Mouse (Mus musculus) intestine, embryonic 16.5 days (tissue): ENCODE measurements at regions not wholly inside any gene's neighbourhood (a gene's known extent, or its start where the extent isn't known, plus 50 kb on each side); places are given as distances from the start of the nearest gene placed in this dataset.
A peak's percentile ranks its signal among the peaks of the same experiment; 100 is the strongest.

ENCODE experiments used
- ATAC-seq: fragments of 200-750 bp; cut with Nextera tagmentation; 2 replicates; pipeline ENCODE4 v1.8.0; 2017; ENCODE audit warnings: moderate TSS enrichment, moderate library complexity
- H3K27ac ChIP-seq: fragments of 300-500 bp; sonication (generic); 2 replicates; pipeline ENCODE4 v1.5.1; 2014; ENCODE audit warnings: mild to moderate bottlenecking, low read length
- H3K27me3 ChIP-seq: fragments of 300-500 bp; sonication (generic); replicated peaks from 2 replicates; pipeline ENCODE4 v1.6.1; 2014; ENCODE audit warnings: low read length, control low read depth, mixed read lengths; ENCODE audit not compliant: control insufficient read depth, insufficient read depth
- H3K36me3 ChIP-seq: fragments of 300-500 bp; sonication (generic); 2 replicates; pipeline ENCODE4 v1.6.1; 2014; ENCODE audit warnings: low read length, control low read depth; ENCODE audit not compliant: control insufficient read depth, insufficient read depth
- H3K4me1 ChIP-seq: fragments of 300-500 bp; sonication (generic); 2 replicates; pipeline ENCODE4 v1.6.1; 2014; ENCODE audit warnings: low read length, control low read depth, mixed read lengths; ENCODE audit not compliant: control insufficient read depth, insufficient read depth
- H3K4me2 ChIP-seq: fragments of 300-500 bp; sonication (generic); 2 replicates; pipeline ENCODE4 v1.6.1; 2014; ENCODE audit warnings: low read depth, low read length, control low read depth
- H3K4me3 ChIP-seq: fragments of 300-500 bp; sonication (generic); 2 replicates; pipeline ENCODE4 v1.5.1; 2014; ENCODE audit warnings: mild to moderate bottlenecking, low read length
- H3K9ac ChIP-seq: fragments of 300-500 bp; sonication (generic); 2 replicates; pipeline ENCODE4 v1.6.1; 2014; ENCODE audit warnings: low read depth, low read length
- H3K9me3 ChIP-seq: fragments of 300-500 bp; sonication (generic); 2 replicates; pipeline ENCODE4 v1.6.1; 2016; ENCODE audit warnings: low read length, control low read depth; ENCODE audit not compliant: control insufficient read depth
- WGBS: fragments of 180-500 bp; shearing (Covaris S2); extraction: QIAGEN DNeasy Blood & Tissue Kit; methylation state at CpG from one replicate; pipeline ENCODE4 v1.1.7; 2014; 5-methylcytosine and 5-hydroxymethylcytosine counted together

DNA sequence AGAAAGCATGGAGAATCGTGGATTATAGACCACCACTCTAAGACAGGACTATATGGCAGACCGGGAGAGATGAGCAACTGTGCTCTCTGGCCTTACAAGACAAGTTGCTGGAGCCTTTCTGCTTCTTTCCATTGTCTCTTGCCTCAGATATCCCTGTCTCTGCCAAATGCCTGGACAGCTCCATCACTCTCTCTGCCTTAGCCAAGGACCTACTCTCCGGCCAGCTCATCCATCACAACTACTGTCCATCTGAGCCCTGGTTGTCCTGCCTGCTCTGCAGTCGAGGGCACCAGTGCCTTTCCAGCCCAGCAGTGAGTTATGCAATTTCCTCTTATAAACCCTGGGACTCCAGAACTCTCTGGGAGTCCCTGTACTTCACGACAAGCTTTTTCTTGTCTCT lies 88.7 kb downstream of the Olfr267 start:
- no peak for ATAC-seq
- Histone ChIP-seq H3K27ac (no peak overlapping the region), H3K4me3 (no peak overlapping the region)

DNA sequence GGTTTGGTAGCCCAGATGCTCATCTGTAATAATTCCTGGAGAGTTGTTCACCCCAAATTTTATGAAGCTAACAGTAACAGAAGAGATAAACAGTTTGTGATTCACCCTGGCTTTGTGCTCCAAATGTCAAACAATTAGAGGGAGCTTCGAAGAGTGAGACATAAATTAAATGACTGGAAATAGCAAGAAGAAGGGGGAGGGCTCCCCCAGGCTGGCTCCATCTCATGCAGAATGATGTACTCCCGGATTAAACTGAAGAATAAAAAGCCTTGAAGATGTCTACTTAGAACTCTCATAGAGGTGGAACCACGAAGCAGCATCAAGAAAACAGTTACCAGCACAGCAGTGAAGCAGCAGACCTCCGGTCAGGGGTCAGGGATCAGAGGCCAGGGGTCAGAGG lies 90.8 kb downstream of the Olfr267 start:
- Histone ChIP-seq H3K36me3 (no peaks in the 10 kb centered on the region), H3K9me3 (no peaks in the 10 kb centered on the region), H3K27ac (peak overlapping the region; percentile 52; the same call in 1 of the 2 replicates), H3K27me3 (no peaks in the 10 kb centered on the region), H3K9ac (no peak overlapping the region), H3K4me1 (0 out of 2 replicates have a peak, but pooled peaks cover 2% of the 10 kb centered on the region), H3K4me2 (no peak overlapping the region), H3K4me3 (no peak overlapping the region)
- peak; percentile 48 for ATAC-seq
- 43% methylated on average over 4 of the region's 4 CpGs for WGBS

More for the DNA sequence above, 88.7 kb downstream of the Olfr267 start:
- H3K9ac ChIP-seq: no peak overlapping the region
- no peaks in the 10 kb centered on the region for H3K36me3 ChIP-seq
- H3K4me2 ChIP-seq: no peak overlapping the region
- H3K27me3 ChIP-seq: no peaks in the 10 kb centered on the region
- no peaks in the 10 kb centered on the region for H3K9me3 ChIP-seq
- WGBS: 64% methylated on average over 5 of the region's 5 CpGs
- H3K4me1 ChIP-seq: 0 out of 2 replicates have a peak, but pooled peaks cover 2% of the 10 kb centered on the region

DNA sequence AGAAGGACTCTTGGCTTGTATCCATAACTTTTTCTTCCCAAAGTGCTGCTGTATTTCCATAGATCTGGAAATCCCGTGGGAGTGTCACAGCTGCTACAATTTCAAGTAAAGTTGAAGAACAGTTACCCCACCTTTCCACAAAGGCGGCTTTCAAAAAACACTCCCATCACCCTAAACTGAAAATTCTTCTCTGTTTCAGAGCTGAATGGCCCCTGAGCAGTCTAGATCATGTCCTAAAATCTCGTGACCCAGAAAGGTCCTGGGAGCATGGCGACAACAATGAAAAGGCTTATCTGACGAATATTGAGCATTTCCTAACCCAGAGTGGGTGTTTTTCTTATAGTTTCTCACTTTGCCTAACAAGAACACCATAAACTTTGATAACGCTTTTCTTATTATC lies 92.2 kb downstream of the Olfr267 start:
- Histone ChIP-seq H3K9ac (no peak overlapping the region), H3K4me3 (no peak overlapping the region), H3K27ac (no peak overlapping the region), H3K4me2 (no peak overlapping the region), H3K9me3 (no peaks in the 10 kb centered on the region), H3K36me3 (no peaks in the 10 kb centered on the region), H3K27me3 (no peaks in the 10 kb centered on the region), H3K4me1 (0 out of 2 replicates have a peak, but pooled peaks cover 2% of the 10 kb centered on the region)
- ATAC-seq: no peak
- 82% methylated on average over 6 of the region's 6 CpGs for WGBS

DNA sequence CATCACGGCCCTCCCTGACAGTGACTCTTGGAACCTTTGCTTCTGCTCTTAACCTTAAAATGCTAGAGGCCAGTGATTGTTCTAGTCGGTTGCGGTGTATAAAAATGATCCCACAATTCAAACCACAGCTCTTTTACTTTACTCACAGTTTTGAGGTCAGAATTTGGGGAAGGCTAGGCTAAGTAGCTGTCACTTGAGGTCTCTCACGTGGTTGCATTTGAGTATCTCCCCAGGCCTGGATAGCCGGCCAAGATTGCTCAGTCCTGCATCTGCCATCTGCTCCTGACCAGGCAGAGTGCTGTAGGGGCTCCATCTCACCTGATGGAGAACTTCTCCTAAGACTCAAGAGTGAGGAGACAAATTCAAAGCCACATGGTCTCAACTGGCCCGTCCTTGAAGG lies 94.5 kb downstream of the Olfr267 start:
- Histone ChIP-seq H3K4me2 (no peak overlapping the region), H3K9ac (no peak overlapping the region), H3K36me3 (no peaks in the 10 kb centered on the region), H3K27me3 (no peaks in the 10 kb centered on the region), H3K4me3 (no peak overlapping the region), H3K9me3 (no peaks in the 10 kb centered on the region), H3K27ac (no peak overlapping the region), H3K4me1 (0 out of 2 replicates have a peak, but pooled peaks cover 2% of the 10 kb centered on the region)
- no peak for ATAC-seq
- WGBS: 81% methylated on average over 6 of the region's 6 CpGs

DNA sequence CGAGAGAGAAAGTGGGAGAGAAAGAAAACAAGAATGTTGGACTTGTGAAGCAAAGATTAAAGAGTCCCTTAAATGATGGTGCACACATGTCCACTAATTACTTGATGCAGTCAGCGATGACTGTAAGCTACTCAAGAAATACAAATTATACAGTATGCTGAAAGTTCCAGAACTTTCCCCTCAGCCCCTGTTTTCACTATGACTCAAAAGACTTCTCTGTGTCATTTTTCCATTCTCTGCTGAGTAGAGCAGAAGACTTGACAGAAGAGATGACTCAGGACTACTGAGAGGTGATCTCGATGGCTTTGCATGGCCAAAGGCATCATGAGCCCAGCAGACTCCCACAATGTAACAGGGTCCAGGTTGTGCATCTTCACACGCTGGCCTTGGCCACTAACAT lies 105.6 kb downstream of the Olfr267 start:
- no peak for ATAC-seq

DNA sequence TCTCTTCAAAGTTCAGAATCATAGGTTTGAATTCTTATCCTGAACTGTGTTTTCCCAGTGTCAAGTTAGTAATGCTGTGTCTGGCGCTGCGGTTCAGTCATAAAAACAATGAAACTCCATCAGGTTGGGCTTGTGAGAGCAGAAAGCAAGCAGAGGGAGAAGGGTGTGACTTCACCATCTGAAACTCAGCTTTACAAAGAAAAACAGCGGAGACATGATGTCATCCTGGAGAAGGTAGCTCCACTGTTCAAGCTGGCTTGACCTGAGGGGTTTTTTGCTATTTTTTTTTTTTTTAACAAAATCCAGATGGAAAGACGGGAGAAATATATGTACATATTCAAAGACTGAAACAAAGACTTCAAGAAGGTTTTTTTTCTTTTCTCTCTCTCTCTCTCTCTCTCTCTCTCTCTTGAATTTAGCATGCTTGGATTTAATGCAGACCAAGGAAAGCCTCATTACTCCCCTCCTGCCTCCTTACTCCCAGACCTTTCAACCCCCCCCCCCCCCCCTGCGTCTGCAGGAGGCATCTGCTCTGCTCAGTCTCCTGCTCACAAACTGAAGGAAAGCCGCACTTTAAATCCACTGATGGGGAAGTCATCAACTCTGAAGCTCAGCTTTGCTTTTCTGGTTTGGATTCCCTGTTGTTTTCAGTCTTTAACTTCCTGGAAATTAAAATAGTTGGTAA lies 109.7 kb downstream of the Olfr267 start:
- no peaks in the 10 kb centered on the region for H3K9me3 ChIP-seq
- WGBS: 42% methylated on average over 5 of the region's 6 CpGs
- H3K9ac ChIP-seq: no peak overlapping the region
- H3K4me1 ChIP-seq: no peaks in the 10 kb centered on the region
- H3K27me3 ChIP-seq: no peaks in the 10 kb centered on the region
- H3K4me2 ChIP-seq: no peak overlapping the region
- no peak for ATAC-seq
- H3K36me3 ChIP-seq: no peaks in the 10 kb centered on the region
- H3K4me3 ChIP-seq: no peak overlapping the region
- no peak overlapping the region for H3K27ac ChIP-seq

More for the DNA sequence above, 105.6 kb downstream of the Olfr267 start:
- no peaks in the 10 kb centered on the region for H3K9me3 ChIP-seq
- H3K27ac ChIP-seq: no peak overlapping the region
- H3K4me2 ChIP-seq: no peak overlapping the region
- no peaks in the 10 kb centered on the region for H3K27me3 ChIP-seq
- no peaks in the 10 kb centered on the region for H3K36me3 ChIP-seq
- H3K4me1 ChIP-seq: no peaks in the 10 kb centered on the region
- H3K9ac ChIP-seq: no peak overlapping the region
- no peak overlapping the region for H3K4me3 ChIP-seq
- WGBS: 91% methylated on average over 4 of the region's 4 CpGs

DNA sequence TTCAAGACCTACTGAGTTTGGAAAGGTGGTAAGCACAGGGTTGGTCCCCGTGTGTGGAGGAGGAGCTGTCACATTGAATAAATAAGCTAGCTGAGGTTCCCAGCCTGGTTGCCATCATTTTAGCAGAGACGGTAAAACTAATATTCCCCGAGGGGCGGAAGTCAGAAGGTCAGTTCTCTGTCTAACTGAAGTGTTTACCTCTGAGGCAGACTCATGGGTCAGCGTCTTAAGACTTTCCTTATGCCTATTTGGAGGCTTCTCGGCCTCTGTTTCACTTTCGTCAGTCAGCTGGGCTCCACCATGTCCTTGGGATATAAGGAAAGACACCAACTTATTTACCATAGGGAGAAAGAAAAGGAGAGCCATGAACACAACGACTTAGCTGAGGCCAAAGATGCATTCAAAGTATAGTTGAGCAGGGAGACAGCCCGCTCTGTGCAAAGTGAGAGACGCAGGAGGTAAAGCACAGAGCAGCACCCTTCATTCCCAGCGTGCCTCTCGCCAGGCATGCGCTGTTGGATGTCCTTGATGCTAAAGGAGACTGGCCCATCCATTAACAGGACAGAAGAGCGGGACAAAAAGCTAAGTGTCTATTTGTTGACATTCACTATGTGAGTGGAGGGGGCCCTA lies 116.0 kb downstream of the Olfr267 start:
- no peak overlapping the region for H3K27ac ChIP-seq
- H3K36me3 ChIP-seq: no peaks in the 10 kb centered on the region
- peak overlapping the region; percentile 5; the same call in 1 of the 2 replicates for H3K4me2 ChIP-seq
- no peaks in the 10 kb centered on the region for H3K9me3 ChIP-seq
- 43% methylated on average over 14 of the region's 14 CpGs for WGBS
- H3K4me1 ChIP-seq: peaks cover 11% of the 10 kb centered on the region
- no peaks in the 10 kb centered on the region for H3K27me3 ChIP-seq
- no peak overlapping the region for H3K4me3 ChIP-seq
- H3K9ac ChIP-seq: no peak overlapping the region
- no peak for ATAC-seq

DNA sequence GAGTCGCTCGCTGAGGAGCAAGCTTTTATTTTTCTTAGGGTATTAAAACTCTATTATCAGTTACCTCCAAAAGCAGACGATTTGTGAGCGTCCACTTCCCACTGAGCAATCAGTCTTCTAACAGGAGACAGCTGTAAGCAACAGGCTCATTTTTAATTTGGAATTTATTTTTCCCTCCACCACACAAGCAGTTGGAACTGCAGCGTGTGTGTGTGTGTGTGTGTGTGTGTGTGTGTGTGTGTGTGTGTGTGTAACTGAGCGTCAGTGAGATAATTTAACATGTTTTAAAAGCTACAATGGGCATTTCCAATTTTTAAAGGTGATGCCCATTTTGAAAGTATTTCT lies 116.6 kb downstream of the Olfr267 start:
- 29% methylated on average over 6 of the region's 6 CpGs for WGBS
- no peak for ATAC-seq
- Histone ChIP-seq H3K27me3 (no peaks in the 10 kb centered on the region), H3K4me2 (no peak overlapping the region), H3K4me1 (peaks cover 11% of the 10 kb centered on the region), H3K27ac (peak overlapping the region; percentile 56), H3K9ac (no peak overlapping the region), H3K9me3 (no peaks in the 10 kb centered on the region), H3K36me3 (no peaks in the 10 kb centered on the region), H3K4me3 (no peak overlapping the region)

DNA sequence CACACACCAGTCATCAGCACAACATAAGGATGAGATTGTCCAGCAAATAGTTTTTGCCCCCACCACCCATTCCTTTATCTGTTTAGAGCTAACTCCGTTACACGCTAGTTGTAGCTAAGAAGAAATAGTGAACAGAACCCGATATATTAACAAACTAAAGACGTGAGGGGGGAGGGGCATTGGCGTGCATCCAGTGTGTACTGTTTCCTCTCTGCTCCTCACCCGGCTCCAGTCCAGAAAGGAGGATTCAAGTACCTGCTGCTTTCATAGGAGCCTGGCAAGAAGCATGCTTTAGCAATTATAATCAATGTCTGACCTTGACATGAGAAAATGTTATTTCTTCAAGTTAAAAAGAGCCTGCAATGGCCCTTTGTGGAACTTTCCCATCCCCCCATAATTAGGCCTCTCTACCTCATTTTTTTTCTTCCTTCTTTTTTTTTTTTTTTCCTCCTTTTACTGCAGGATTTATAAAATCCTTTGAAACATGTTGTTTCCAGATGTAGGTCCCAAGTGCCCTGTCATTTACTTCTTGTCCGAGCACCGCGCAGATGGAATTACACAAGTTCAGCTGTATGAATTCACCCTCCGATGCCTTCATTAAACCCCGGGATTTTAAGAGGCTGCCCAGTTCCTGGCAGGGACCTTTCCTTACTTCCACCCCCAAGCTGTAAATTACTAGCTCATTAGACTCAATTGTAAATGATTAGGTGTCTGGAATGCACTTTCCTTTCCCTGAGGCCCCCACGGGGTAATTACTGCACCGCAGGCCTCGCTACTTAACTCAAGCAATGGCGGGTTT lies 116.6 kb upstream of the Lpar1 start:
- Histone ChIP-seq H3K27ac (peak overlapping the region; percentile 56), H3K4me3 (no peak overlapping the region), H3K4me2 (no peak overlapping the region), H3K9ac (no peak overlapping the region), H3K4me1 (peaks cover 11% of the 10 kb centered on the region), H3K9me3 (no peaks in the 10 kb centered on the region), H3K27me3 (no peaks in the 10 kb centered on the region), H3K36me3 (no peaks in the 10 kb centered on the region)
- no peak for ATAC-seq
- 36% methylated on average over 15 of the region's 15 CpGs for WGBS
